Mouse (Mus musculus): Measurements from ENCODE around the gene Btbd10.

Btbd10 gene

DNA sequence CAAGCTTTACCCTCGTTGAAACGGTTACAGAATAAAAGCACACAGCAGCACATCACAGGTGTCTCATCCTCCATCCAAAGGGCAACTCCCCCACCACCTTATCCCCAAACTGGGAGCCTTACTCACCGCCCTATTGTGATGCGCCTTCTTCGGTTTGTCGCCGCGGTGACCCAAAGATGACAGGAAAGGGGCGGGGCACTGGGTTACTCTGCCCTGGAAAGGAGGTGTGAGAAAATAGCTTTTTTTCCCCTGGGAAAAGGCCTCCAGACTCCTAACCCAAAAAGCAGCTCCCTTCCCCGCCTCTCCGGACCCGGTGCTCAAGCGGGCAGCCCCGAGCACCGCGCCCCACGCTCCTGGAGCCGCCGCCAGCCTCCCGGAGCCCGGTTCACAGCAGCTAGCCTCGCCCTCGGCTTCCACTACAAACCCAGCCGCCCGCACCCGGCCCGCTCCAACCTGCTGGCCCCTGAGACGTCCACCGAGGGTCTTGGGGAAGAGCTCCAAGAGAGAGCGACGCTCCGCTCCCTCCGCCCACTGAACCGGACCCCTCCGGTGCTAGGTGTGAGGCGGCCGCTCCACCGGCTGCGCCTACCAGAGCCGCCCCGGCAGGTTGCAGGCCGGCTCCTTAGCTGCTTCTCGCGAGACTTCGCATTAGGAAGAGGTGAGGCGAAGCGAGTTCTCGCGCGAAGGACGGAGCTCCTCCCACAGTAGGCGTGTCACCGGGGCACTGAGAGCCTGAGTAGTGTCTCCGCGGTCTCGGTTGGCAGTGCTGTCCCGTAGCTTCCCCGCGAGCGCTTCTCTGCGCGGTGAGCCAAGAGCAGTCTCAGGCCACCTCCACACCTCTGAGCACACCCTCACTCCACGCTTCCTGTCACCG, at the start of gene Btbd10:
TSS of gene Btbd10 (minus strand) at position 647 of the 874 bp plus-strand sequence.
- peak; percentile 98 for DNase-seq (ENCODE audit: low spot score)

DNA sequence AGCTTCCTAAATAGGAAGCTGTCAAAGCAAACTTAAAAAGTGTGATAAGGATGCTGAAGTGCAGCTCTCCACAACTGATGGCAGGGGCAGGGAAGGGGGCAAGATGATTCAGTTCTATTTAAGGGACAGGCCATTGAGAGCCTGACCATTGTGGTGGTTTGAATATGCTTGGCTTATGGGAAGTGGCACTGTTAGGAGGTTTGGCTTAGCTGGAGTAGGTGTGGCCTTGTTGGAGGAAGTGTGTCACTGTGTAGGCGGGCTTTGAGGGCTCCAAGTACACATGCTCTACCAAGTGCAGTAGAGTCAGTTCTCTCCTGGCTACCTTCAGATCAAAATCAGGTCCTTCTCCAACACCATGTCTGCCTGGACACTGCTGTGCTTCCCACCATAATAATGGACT, 47.3 kb upstream of the Btbd10 start:
- DNase-seq (ENCODE audit: low spot score) = no peak

DNA sequence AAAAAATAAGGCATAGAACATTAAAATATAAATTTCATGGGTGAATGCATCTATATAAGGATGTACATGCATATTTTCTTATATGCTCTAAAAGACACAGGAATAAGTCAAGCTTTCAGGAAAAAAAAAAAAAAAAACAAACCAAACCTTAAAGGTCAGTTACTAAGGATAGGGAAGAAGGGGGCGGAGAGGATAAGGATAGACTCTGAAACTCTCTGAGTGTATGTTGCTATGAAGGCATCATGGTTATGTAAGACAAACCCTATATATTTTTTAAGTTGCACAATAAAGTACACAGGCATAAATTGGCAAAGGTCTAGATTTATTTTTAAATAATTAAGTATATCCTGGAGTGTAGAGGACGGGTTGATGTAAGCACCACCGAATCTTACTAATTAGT, 46.1 kb upstream of the Btbd10 start:
- no peak for DNase-seq (ENCODE audit: low spot score)

DNA sequence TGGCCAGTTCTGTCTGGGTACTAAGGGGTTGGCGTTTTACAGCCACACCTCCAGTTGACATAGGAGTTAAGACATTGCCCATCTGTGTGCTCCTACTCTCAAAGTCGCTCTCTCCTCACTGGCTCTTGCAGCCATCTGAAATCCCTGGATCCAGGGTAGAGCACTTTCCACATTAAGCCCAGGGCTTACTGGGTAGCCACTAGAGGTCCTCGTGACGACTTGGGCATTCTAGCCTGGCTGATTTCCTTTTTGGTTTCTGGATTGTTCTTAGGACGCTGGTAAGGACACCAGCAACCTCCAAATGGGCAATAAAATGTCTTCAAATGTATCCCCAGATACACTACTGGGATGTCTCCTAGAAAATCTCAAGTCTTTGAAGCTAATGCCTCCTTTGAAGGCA, 39.5 kb upstream of the Btbd10 start:
- DNase-seq (ENCODE audit: low spot score) = no peak

DNA sequence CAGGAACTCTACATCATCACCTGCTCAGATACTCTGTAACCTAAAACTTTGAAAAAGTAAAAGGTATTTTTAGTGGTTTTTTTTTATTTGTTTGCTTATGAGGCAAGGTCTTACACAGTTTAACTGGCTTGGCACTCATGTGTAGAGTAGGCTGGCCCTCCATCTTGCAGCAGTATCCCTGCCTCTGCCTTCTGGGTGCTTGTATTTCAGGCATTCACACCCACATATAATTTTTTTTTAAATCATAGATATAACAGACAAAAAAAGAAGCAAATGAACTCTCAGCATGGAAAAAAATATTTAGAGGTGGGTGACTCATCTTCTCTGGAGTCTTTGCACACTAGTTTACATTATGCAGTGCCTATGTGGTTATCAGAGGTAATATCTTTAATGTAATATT, 28.9 kb upstream of the Btbd10 start:
- DNase-seq (ENCODE audit: low spot score) = no peak

DNA sequence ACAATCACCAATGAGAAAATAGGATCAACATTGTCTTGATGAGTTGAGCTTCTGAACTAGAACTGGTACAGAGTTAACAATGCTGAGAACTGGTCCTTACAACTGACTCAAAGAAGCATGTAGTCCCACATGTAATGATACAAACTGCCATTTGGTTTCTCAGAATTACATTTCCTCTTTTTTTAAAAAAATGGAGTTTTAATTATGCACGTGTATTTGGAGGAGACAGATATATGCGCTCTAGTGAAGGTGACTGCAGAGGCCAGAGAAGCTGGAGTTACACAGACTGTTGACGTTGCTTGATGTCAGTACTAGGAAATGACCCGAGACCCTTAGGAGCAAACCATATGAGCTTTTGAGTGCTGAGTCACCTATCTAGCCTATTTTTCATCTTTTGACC, 27.5 kb upstream of the Btbd10 start:
- DNase-seq (ENCODE audit: low spot score) = no peak

DNA sequence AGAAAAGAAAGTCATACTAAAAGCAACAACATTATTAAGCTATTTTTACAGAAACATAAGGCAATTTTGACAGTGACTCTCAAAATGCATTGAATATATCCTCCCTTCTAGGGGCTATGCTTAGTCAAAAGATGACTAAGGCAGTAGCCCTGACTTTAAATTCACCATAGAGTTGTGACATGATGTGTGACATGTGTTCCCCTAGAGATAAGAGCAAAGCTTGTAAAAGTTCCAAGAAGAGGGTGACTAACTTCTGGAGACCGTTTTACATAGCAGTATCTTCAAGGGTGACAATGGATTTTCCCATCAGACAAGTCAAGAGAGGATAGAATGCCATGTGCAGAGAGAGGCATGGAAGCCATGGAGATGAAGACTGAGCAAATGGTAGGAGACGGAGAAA, 22.4 kb upstream of the Btbd10 start:
- no peak for DNase-seq (ENCODE audit: low spot score)

DNA sequence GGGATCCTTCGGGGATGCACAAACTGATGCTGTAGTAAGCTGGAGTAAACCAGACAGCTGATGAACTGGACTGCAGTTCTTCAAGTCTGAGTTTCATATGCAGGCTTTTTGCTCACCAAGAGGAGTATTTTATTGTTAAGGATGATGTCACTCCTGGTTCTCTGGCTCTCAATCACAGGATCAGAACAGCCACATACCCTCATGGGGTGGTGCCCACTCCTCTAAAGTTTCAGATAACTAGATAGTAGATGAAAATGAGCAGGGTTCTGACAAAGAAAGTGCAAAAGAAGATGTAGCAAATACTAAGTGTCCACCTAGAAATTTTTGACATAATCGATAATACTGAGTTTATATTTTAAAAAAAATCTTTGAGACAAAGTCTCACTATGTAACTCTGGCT, 19.3 kb upstream of the Btbd10 start, which contains the start of gene Pth:
TSS of gene Pth (minus strand) at position 101 of the 400 bp plus-strand sequence.
- no peak for DNase-seq (ENCODE audit: low spot score)

DNA sequence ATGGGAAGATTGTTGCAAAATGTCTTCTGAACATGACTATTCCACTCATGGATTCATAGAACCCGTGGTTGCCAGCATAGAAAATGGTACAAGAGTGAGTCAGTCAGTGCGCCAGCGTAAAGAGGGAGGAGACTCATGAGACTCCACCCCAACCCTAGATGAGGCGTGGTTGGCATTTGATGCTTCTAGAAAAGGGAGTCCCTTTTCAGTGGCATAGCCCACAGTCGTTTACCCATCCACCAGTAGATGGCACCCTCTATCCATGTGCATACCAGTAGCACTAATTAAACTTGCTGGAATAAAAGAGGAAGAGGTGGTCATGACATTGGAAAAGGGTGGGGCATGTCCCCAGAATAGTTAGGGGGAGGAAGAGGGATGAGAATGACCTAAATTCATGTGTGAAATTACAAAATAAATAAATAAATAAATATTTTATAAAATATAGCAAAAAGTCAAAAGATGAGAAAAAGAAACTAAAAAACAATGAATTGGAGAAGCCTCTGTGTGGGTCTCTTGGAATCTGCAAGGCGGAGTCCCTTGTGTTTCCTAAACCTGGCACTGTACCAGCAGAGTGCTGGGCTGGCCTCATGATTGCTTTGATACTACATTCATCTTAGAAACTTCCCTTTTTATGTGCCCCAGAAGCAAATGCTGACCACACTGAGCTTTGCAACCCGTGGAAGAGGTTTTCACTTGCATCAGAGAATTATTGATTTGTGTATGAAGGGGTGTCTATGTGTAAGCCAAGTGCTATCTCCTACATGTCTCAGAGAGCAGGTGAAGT, 8.9 kb upstream of the Btbd10 start:
- DNase-seq (ENCODE audit: low spot score) = peak; percentile 90

DNA sequence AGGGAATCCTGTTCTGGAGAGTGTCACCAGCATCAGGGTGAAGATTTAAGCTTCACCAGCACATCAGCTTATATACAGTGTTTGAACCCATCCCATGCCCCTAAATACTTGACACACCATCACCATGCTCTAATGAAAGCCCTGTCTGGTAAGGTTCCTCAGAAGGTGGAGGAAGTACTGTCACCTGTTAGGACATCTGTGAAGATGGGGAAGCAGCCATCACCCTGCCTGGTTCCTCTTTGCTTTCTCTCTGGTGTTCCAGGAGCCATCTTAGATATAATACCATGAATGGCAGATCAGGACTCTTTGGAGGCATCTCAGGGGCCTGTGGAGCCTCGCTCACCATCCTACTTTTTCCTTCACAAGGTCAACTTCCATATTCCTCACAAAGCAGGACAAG, 3.5 kb upstream of the Btbd10 start:
- no peak for DNase-seq (ENCODE audit: low spot score)

DNA sequence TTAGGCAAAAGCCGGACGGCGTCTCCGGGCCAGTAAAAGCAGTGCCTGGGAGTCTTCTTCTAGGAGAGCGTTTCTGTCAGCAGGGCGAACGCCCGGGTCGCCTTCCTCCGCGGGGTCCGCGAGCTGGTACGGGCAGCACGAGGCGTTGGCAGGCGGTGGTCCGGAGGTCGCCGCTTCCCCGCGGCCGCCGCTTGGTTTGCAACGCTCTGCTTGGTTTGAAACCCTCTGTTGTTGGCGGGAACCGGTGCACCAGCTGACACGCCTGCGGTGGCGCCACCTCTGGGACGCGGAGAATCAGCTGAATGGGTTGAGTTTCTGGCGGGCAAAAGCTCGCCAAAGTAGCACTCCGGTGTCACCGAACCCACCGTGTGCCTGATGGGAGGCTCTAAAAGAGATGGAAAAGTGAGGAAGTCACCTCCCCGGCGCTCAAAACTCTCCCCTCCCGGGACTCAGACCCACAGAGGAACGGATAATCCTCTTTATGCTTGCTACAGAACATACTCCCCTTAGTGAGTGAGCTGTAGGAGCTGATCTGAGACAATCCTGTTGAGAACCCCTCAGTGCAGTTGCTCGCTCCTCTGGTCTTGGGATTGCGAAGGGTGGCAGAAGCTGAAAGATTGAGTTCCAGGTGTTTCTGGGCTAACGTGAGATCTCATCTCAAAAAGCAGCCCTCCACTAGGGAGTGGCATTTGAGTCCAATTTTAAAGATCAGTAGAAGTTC, 588 bp upstream of the Btbd10 start:
- DNase-seq (ENCODE audit: low spot score) = peak; percentile 72

DNA sequence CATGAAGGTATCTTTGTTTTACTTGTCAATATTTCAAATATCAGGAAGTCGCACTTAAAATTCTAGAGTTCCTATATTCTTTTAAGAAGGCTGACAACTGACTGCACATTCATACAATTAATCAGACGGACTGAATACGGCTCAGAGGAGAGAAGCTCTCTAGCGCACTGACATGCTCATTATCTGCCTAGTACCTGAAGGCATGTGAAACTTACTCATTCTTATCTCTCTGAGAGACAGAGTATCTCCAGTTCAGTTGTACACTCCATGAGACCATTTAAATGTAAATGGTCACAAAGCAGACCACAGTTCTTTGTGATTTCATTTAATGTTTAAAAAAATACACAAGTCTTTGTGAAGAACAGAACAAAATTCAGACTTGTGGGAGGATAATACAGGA, 1.8 kb downstream of the Btbd10 start:
- no peak for DNase-seq (ENCODE audit: low spot score)

DNA sequence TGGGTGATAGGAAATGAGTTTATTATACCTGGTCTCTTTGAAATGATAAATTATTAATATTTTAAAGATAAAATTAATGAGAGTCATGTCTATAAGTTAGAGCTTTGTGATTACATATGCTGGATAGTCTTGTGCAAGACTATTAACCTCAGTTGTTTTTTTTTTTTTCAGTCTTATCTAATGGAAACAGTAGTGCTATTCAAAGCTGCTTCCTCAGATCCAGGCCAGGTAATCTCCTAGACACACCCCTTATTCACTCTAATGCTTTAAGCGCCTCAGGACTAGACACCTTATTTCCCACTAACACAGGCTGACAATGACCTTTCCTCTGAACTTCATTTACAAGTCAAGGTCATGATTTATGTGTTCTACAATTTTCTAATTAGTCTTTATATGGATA, 20.1 kb downstream of the Btbd10 start:
- no peak for DNase-seq (ENCODE audit: low spot score)

DNA sequence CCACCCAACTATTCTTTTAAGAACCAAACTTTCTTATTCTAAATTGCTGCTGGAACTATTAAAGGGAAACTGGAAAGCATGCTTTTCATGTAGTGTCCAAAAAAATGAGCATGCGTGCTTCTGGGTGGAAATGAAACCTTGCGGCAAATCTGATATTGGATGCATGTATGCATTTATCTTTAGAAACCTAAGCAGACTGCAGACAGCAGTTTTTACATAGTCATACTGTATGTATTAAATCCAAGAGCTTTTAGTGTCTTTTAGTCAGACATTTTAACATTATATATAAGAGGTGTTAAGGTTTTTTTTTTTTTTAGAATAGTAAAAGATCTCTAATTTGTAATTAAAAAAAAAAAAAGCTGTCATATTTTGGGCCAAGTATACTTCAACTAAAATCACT, 21.5 kb downstream of the Btbd10 start:
- no peak for DNase-seq (ENCODE audit: low spot score)

DNA sequence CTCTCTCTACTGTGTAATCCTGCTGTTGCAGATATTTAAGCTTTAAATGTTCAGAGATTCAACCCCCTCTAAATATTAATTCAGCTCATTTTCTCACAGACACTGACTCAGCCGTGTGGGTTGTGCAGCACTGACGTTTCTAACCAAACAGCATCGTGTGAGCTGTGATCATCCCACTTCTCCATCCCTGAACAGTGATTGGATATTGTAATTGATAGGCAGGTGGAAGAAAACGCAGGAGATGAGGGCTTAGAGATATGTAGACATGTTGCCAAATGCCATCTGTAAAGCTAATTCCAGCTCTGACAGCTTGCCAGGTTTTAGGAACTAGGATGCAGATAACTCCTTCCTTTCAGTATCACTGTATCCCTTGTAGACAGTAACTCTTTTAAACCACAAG, 21.9 kb downstream of the Btbd10 start:
- DNase-seq (ENCODE audit: low spot score) = peak; percentile 75

DNA sequence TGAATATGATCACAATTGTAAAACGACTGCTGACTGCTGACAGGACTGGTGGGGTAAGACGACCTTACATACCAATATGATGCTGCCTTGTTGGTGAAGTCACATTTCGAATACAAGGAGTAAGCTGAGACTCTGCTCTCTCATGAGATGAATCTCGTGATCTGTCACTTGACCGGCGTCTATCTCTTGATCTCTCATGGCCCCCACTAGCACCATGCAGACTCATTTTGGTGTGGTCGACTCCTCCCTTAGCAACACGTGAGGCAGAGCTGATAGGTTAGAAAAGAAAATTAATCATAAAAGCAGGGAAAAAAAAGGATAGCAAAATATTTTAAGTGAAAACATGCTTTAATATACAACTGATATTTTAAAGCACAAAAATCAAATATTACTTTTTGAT, 33.9 kb downstream of the Btbd10 start:
- no peak for DNase-seq (ENCODE audit: low spot score)

DNA sequence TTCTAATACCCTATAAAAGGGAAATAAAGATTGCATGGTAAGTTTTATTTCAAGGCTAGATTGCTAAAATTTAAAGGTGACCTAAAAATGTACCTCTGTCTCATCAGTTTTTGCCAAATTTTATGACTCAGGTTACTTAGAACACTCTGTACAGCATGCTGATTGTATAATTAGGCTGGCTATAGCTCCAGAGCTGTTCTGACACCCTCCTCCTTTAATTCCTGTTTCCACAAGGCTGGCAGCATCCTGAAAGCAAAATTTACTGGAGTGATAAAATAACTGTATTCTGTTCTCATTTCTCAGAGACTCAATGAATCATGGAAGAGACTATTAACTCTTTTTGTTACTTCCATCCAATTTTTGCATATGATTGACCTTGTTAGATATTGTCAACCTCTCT, 35.2 kb downstream of the Btbd10 start:
- no peak for DNase-seq (ENCODE audit: low spot score)

DNA sequence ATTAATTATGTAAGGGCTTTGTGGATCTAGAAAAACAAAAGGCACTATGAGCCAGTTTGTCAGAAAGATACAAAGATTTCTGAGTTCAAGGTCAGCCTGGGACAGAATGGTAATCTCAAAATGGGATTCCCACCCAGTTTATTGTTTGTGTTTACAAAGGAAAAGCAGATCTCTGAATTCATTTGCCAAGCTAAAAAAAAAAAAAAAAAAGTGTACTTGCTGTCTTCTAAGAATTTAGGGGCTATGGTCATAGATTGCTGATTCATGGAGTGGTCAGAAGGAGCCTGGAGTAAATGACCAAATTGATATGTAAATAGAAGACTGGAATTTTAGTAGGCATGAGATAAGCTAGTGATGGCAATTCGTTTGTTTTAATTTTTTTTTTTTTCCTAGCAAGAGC, 49.1 kb downstream of the Btbd10 start:
- DNase-seq (ENCODE audit: low spot score) = no peak

DNA sequence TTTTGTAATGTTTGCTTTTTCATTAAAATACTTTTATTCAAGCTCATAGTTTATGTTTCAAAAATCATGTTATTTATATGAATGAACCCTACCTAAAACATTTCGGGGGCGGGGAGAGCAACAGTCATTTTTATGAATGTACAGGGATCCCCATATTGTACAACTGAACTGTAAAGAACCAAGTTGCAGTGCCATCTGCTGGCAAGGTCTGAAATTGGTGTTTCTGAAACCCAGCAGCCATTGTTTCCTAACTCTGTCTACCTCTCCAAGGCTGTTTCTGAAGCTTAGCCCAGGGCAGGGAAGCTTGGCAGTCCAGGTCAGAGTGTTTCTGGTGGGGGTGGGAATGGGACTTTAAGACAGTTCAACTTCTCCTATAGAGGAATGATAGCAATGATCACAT, 57.4 kb downstream of the Btbd10 start:
- DNase-seq (ENCODE audit: low spot score) = peak; percentile 69

DNA sequence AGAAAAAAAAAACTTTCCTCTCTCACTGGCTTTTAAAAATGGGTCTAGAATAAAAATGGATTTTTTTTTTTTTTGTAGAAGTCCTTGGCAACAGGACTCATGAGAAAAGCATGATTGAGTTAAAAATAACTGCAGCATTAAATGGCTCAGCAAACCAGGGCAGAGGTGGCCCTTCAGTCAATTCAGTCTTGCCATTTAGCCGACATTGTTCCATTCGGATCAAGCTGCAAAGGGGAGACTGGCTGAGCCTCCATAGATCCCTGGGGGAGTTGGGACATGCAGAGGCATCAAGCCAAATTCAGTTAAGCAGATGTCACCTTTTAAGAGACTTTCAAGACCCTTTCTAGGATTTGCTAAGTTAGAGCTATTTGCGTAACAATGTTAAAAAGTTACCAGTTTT, 59.1 kb downstream of the Btbd10 start:
- no peak for DNase-seq (ENCODE audit: low spot score)

DNA sequence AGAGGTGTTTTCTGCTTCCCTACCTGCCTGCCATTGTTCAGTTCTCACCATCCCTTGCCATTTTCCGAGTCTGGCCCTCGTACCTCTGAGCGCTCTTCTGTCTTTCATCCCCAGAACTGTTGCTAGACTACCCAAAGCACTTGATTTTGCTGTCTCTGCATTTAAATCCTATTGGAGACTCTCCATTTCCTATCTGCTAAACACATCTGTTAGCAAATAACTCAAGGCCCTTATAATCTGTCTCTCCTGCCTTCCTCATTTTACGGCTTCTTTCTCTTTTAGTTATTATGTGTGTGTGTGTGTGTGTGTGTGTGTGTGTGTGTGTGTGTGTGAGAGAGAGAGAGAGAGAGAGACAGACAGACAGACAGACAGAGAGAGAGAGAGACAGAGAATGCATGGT, 71.4 kb downstream of the Btbd10 start:
- no peak for DNase-seq (ENCODE audit: low spot score)

DNA sequence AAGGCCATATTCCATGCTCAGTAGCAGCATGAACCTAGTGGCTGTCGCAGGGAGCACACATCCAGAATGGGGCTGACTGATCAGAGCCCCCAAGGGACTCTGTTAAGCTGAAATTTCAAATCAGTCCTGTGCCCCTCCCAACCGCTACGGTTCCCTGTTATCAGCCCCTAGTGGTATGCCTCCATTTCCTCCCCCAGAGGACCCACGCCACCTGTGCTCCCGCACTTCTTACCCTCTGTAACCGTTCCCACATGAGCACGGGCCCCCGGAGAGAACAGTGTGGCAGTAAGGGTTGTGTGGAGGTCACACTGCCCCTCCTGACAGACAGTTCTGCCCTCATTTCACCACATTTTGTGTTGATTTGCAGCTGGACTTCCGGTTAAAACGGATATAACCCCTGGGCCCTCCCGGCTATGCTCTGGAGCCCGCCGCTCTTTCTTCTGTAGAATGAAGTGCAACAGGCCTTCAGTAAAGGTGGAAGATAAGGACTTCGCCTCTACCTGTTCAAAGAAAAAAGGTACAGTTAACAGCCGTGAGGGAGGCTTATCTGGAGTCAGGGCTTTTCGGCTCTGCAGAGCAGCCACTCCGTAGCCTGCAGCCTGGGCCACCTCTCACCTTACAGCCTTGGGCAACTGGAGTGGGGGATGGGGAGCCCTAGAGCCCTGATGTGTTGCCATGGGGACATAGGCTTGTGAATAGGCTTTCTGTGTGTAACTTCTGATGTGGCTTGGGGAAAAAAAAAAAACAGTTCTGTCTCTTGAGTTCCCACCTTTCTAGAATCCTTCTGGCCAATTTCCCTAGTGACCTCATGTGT, 73.9 kb downstream of the Btbd10 start:
- DNase-seq (ENCODE audit: low spot score) = no peak
